Mouse (Mus musculus) hindbrain, postnatal 0 days (tissue): ENCODE data around the gene Gmnn. TPM values are rescaled to one million over a fixed set of nuclear protein-coding genes. Genes with fewer than 3 reads are reported as not detected.
A peak's percentile ranks its signal among the peaks of the same experiment; 100 is the strongest.

Source experiments
- ATAC-seq: fragments of 200-750 bp; cut with Nextera tagmentation; 2 replicates; pipeline ENCODE4 v1.8.0; 2017; ENCODE audit warnings: mild to moderate bottlenecking, moderate TSS enrichment, moderate library complexity
- DNase-seq: peaks from one replicate; pipeline ENCODE4 v3.0.0-alpha.2; 2015; ENCODE audit warnings: low spot score
- H3K27ac ChIP-seq: fragments of 300-500 bp; sonication (generic); 2 replicates; pipeline ENCODE4 v1.5.1; 2014; ENCODE audit warnings: mild to moderate bottlenecking
- H3K27me3 ChIP-seq: fragments of 300-500 bp; sonication (generic); 2 replicates; pipeline ENCODE4 v1.6.1; 2014; ENCODE audit warnings: low read length, mixed read lengths; ENCODE audit not compliant: insufficient read depth
- H3K36me3 ChIP-seq: fragments of 300-500 bp; sonication (generic); 2 replicates; pipeline ENCODE4 v1.6.1; 2014; ENCODE audit warnings: low read length, mixed read lengths; ENCODE audit not compliant: insufficient read depth
- H3K4me1 ChIP-seq: fragments of 300-500 bp; sonication (generic); 2 replicates; pipeline ENCODE4 v1.6.1; 2014; ENCODE audit warnings: antibody characterized with exemption, low read length, mixed read lengths; ENCODE audit not compliant: insufficient read depth
- H3K4me2 ChIP-seq: fragments of 300-500 bp; sonication (generic); 2 replicates; pipeline ENCODE4 v1.6.1; 2014; ENCODE audit warnings: low read depth, mild to moderate bottlenecking, low read length, moderate library complexity, mixed read lengths
- H3K4me3 ChIP-seq: fragments of 300-500 bp; sonication (generic); 2 replicates; pipeline ENCODE4 v1.5.1; 2014; ENCODE audit warnings: low read length
- H3K9ac ChIP-seq: fragments of 300-500 bp; sonication (generic); replicated peaks from 2 replicates; pipeline ENCODE4 v1.6.1; 2014; ENCODE audit warnings: mild to moderate bottlenecking, low read length, moderate library complexity, mixed read lengths
- H3K9me3 ChIP-seq: fragments of 300-500 bp; sonication (generic); 2 replicates; pipeline ENCODE4 v1.6.1; 2016; ENCODE audit warnings: low read length, mixed read lengths
- CTCF ChIP-seq: IDR thresholded peaks from 2 replicates; pipeline ENCODE4 v1.5.1; 2016; ENCODE audit warnings: antibody characterized with exemption, control low read depth, low read depth
- WGBS: fragments of 180-500 bp; shearing (Covaris S2); extraction: QIAGEN DNeasy Blood & Tissue Kit; methylation state at CpG from one replicate; pipeline ENCODE4 v1.1.7; 2014; 5-methylcytosine and 5-hydroxymethylcytosine counted together
- polyA plus RNA-seq: library from polyadenylated mRNA; unstranded; fragments of >200 nt; fragmentation: Nextera tagmentation; extraction: Ambion mirVana; gene quantifications from 2 replicates; pipeline ENCODE4 v1.2.1, GENCODE M21; 2015
- total RNA-seq: library from RNA; depleted of rRNA; stranded (reverse); fragments of >200 nt; gene quantifications from 2 replicates; pipeline ENCODE4 v1.2.3, GENCODE M21; 2014

The Gmnn gene
- total and polyA plus RNA-seq, 2 experiments from 2014 or later, result 4.7 to 23.4 TPM

DNA sequence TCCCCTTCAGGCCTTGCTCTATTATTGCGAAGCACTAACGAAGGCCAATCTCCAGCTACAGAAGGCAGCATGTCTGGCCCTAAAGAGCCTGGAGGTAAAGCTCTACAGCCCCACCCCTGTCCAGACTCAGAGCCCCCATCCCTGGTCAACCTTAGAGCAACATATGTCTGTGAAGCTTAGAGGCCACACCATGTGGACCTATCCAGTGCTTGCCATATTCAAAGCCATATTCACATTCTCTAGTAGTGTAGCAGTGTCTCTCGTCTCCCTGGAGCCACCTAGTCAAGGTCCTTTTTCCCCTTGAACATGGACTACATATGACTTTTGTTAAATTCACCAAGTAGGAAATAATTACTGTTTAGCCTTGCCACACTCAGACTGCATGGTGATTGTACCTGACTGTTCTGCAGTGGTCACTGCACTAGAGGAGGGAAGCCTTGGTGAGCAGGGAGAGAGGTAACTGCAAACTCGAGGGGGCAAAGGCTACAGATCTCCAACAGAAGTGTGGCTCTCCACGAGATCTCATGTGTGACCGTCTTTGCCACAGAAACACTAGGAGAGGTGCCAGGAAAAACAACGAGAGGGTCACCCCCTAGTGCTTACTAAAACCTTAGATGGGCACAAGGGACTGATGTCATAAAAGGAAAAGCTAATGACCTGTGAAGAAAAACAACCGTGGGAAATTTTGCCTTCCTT is 37.9 kb downstream of the Gmnn start:
- Histone ChIP-seq H3K4me3 (no peak overlapping the region), H3K4me1 (no peaks in the 10 kb centered on the region), H3K9ac (no peak overlapping the region), H3K27ac (no peak overlapping the region), H3K4me2 (no peak overlapping the region), H3K36me3 (no peaks in the 10 kb centered on the region), H3K27me3 (no peaks in the 10 kb centered on the region), H3K9me3 (no peaks in the 10 kb centered on the region)
- ATAC-seq, result no peak
- WGBS, result 49% methylated on average over 8 of the region's 8 CpGs
- no peak for TF ChIP-seq CTCF
- no peak for DNase-seq

DNA sequence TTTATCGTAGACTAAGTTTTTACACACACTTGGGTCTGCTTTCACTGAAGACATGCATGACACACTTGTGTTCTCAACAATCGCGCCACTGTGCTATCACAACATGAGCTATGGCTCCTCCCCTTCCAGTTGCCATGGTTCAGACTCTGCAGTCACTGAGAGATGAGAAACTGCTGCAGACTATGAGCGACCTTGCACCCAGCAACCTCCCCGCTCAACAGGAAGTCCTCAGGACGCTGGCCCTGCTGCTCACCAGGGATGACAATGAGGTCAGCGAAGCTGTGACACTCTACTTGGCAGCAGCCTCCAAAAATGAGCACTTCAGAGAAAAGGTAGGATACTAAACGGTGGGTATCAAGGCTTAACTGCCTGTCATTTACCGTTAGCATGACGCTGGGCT is 40.2 kb downstream of the Gmnn start:
- no peak for DNase-seq
- Histone ChIP-seq H3K27ac (no peak overlapping the region), H3K36me3 (0 out of 2 replicates have a peak, but pooled peaks cover 8% of the 10 kb centered on the region), H3K27me3 (no peaks in the 10 kb centered on the region), H3K9ac (no peak overlapping the region), H3K4me2 (no peak overlapping the region), H3K9me3 (no peaks in the 10 kb centered on the region), H3K4me1 (no peaks in the 10 kb centered on the region), H3K4me3 (no peak overlapping the region)
- no peak for TF ChIP-seq CTCF
- WGBS, result 72% methylated on average over 10 of the region's 10 CpGs
- ATAC-seq, result no peak

DNA sequence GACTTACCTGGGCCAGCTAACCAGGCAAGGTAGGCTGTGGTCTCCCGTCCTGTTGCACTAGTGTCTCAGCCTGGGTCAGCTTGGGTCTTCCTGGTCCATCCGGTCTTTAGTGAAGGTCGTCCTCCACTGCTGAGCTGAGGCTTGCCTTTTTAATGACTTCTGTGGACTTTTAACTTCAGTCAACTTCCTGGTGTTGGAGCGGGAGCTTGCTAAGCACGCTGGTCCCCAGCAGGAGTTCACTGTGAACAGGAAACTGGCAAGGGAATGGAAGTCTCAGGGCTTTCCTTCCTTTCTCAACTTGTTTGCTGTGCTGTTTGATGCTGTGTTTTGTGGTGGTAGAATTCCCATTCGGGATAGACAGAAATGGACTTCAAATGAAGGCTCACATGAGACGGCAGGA is 44.0 kb downstream of the Gmnn start:
- Histone ChIP-seq H3K4me1 (no peaks in the 10 kb centered on the region), H3K4me3 (no peak overlapping the region), H3K36me3 (0 out of 2 replicates have a peak, but pooled peaks cover 8% of the 10 kb centered on the region), H3K27ac (no peak overlapping the region), H3K27me3 (no peaks in the 10 kb centered on the region), H3K9me3 (no peaks in the 10 kb centered on the region), H3K9ac (no peak overlapping the region), H3K4me2 (no peak overlapping the region)
- WGBS, result 83% methylated on average over 7 of the region's 7 CpGs
- no peak for ATAC-seq
- no peak for DNase-seq
- no peak for TF ChIP-seq CTCF

DNA sequence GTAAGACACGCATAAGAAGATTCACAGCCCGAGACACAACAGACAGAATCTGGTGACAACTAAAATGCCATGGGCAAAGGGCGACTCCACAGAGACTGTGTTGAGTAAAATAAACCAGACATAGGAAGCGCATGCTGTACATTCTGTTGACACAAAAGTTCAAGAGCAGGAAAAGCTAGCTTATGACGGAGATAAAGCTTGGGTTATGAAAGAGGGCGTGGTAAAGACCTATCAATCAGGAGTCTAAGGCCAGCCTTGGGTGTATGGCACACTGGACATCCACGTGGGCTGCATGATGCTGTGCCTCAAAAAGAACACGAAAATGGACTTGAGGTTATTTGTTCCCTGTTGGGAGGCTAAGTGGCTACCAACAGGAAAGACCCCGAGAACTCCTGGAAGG is 45.3 kb downstream of the Gmnn start:
- H3K4me2 ChIP-seq, result no peak overlapping the region
- H3K9ac ChIP-seq, result no peak overlapping the region
- H3K36me3 ChIP-seq, result 0 out of 2 replicates have a peak, but pooled peaks cover 8% of the 10 kb centered on the region
- no peaks in the 10 kb centered on the region for H3K4me1 ChIP-seq
- TF ChIP-seq CTCF, result no peak
- DNase-seq (no peak), ATAC-seq (no peak)
- no peak overlapping the region for H3K27ac ChIP-seq
- H3K4me3 ChIP-seq, result no peak overlapping the region
- WGBS, result 87% methylated on average over 9 of the region's 9 CpGs
- no peaks in the 10 kb centered on the region for H3K27me3 ChIP-seq
- no peaks in the 10 kb centered on the region for H3K9me3 ChIP-seq

- H3K4me3 ChIP-seq, result no peak overlapping the region
- DNase-seq (no peak), ATAC-seq (no peak)
- no peak overlapping the region for H3K9ac ChIP-seq
- H3K9me3 ChIP-seq, result no peaks in the 10 kb centered on the region
- no peaks in the 10 kb centered on the region for H3K4me1 ChIP-seq
- no peaks in the 10 kb centered on the region for H3K27me3 ChIP-seq
- 0 out of 2 replicates have a peak, but pooled peaks cover 8% of the 10 kb centered on the region for H3K36me3 ChIP-seq
- no peak overlapping the region for H3K4me2 ChIP-seq
- H3K27ac ChIP-seq, result no peak overlapping the region
- WGBS, result 52% methylated on average over 5 of the region's 5 CpGs
- TF ChIP-seq CTCF, result no peak
Measured at GRCm38 (mm10) chr13:24715601-24716000, 46.1 kb downstream of the Gmnn start.

GRCm38 (mm10) chr13:24714360-24714885 is 47.3 kb downstream of the Gmnn start:
- H3K27ac ChIP-seq, result no peak overlapping the region
- TF ChIP-seq CTCF, result no peak
- 0 out of 2 replicates have a peak, but pooled peaks cover 8% of the 10 kb centered on the region for H3K36me3 ChIP-seq
- ATAC-seq, result no peak
- H3K9me3 ChIP-seq, result no peaks in the 10 kb centered on the region
- H3K4me2 ChIP-seq, result no peak overlapping the region
- no peak overlapping the region for H3K9ac ChIP-seq
- H3K4me3 ChIP-seq, result no peak overlapping the region
- no peaks in the 10 kb centered on the region for H3K4me1 ChIP-seq
- whole genome bisulfite sequencing, result 70% methylated on average over 9 of the region's 9 CpGs
- DNase-seq, result no peak
- H3K27me3 ChIP-seq, result no peaks in the 10 kb centered on the region

- 11% methylated on average over 16 of the region's 16 CpGs for WGBS
- H3K36me3 ChIP-seq, result 0 out of 2 replicates have a peak, but pooled peaks cover 8% of the 10 kb centered on the region
- H3K9ac ChIP-seq, result no peak overlapping the region
Measured at GRCm38 (mm10) chr13:24713434-24714000, 48.2 kb downstream of the Gmnn start.

More at GRCm38 (mm10) chr13:24713434-24714000, 48.2 kb downstream of the Gmnn start:
- Histone ChIP-seq H3K4me3 (no peak overlapping the region), H3K27ac (no peak overlapping the region), H3K4me2 (peak overlapping the region; percentile 31), H3K4me1 (no peaks in the 10 kb centered on the region), H3K27me3 (no peaks in the 10 kb centered on the region), H3K9me3 (no peaks in the 10 kb centered on the region)
- DNase-seq (peak; percentile 91), ATAC-seq (peak; percentile 92)
- peak; percentile 96 for TF ChIP-seq CTCF
